Mouse (Mus musculus) liver, embryonic 13.5 days (tissue): ENCODE data around the gene Macf1. TPM values are rescaled to one million over a fixed set of nuclear protein-coding genes. Genes with fewer than 3 reads are reported as not detected.

Source experiments
- ATAC-seq: fragments of 200-750 bp; cut with Nextera tagmentation; 2 replicates; pipeline ENCODE4 v1.8.0; 2017; ENCODE audit warnings: low read depth, mild to moderate bottlenecking, moderate number of reproducible peaks, moderate library complexity
- DNase-seq: peaks from one replicate; pipeline ENCODE4 v3.0.0; 2022
- H3K27ac ChIP-seq: fragments of 300-500 bp; sonication (generic); 2 replicates; pipeline ENCODE4 v1.5.1; 2015; ENCODE audit warnings: moderate library complexity, mild to moderate bottlenecking, inconsistent platforms
- H3K27me3 ChIP-seq: fragments of 300-500 bp; sonication (generic); 2 replicates; pipeline ENCODE4 v1.6.1; 2015; ENCODE audit warnings: mild to moderate bottlenecking, inconsistent platforms
- H3K36me3 ChIP-seq: fragments of 300-500 bp; sonication (generic); 2 replicates; pipeline ENCODE4 v1.6.1; 2015; ENCODE audit warnings: mild to moderate bottlenecking, inconsistent platforms
- H3K4me1 ChIP-seq: fragments of 300-500 bp; sonication (generic); replicated peaks from 2 replicates; pipeline ENCODE4 v1.6.1; 2015; ENCODE audit warnings: inconsistent platforms
- H3K4me2 ChIP-seq: fragments of 300-500 bp; sonication (generic); 2 replicates; pipeline ENCODE4 v1.6.1; 2015; ENCODE audit warnings: inconsistent platforms, mild to moderate bottlenecking, moderate library complexity
- H3K4me3 ChIP-seq: fragments of 300-500 bp; sonication (generic); replicated peaks from 2 replicates; pipeline ENCODE4 v1.5.1; 2015; ENCODE audit warnings: mild to moderate bottlenecking, inconsistent platforms
- H3K9ac ChIP-seq: fragments of 300-500 bp; sonication (generic); 2 replicates; pipeline ENCODE4 v1.6.1; 2015; ENCODE audit warnings: mild to moderate bottlenecking, inconsistent platforms
- H3K9me3 ChIP-seq: fragments of 300-500 bp; sonication (generic); replicated peaks from 2 replicates; pipeline ENCODE4 v1.6.1; 2016; ENCODE audit warnings: inconsistent platforms
- WGBS: fragments of 180-500 bp; shearing (Covaris S2); methylation state at CpG from one replicate; pipeline ENCODE4 v1.1.7; 2015; ENCODE audit not compliant: insufficient replicate concordance; 5-methylcytosine and 5-hydroxymethylcytosine counted together
- polyA plus RNA-seq: library from polyadenylated mRNA; unstranded; fragments of >200 nt; fragmentation: Nextera tagmentation; extraction: Ambion mirVana; gene quantifications from 2 replicates; pipeline ENCODE4 v1.2.1, GENCODE M21; 2015

The Macf1 gene
- polyA plus RNA-seq, 1 experiment from 2014 or later, result 9.5 TPM

DNA sequence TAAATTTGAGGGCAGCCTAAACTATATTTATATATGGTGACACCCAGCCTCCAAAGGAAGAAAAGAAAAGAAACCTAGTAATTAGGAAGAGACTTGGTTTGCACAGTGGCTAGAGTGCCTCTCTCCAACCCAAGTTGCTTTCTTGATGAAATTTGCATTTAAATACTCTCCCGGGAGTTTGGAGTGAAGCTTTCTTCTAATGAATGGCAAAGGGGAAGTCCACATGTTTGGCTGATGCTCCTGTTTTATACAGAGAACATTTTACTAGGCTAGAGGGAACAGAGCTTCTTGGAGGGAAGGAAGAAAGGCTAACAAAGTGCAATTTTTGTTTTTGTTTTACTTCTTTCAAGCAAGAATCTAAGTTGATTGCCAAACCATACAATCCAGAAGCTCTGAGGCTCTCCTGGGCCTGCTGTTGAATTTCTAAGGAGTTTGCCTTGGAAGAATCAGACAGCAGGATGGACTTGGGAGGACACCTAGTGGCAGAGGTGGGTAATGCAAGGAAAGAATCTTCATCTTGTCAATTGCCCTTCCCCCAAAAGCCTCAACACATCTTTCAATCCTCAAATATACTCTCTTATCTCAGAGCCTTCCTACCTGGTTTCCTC lies 16.8 kb downstream of the Macf1 start:
- 44% methylated on average over 1 of the region's 1 CpGs for WGBS
- Histone ChIP-seq H3K27ac (peak overlapping the region; percentile 99), H3K36me3 (no peaks in the 10 kb centered on the region), H3K4me2 (no peak overlapping the region), H3K9me3 (no peaks in the 10 kb centered on the region), H3K27me3 (peaks cover 2% of the 10 kb centered on the region; the same call in 1 of the 2 replicates), H3K9ac (no peak overlapping the region), H3K4me1 (peaks cover 42% of the 10 kb centered on the region), H3K4me3 (no peak overlapping the region)
- ATAC-seq, result no peak
- peak; percentile 61 for DNase-seq

DNA sequence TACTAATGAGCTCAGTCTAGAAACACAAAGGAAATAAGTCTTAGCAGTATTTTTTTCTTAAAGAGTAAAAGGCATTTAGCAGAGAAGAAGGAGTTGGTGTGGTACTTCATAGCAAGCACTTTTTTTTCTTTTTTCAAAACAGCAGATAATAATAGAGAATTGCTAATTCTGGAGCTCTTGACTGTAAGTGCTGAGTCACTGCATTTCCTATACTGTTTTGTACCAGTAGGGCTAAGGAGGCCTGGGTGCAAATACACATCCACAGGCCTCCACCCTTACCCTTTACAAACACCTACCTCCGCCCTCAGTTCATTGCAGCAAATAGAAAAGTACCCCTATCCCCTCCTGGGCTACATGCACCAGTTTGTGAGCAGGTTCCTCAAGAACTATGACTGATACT lies 17.6 kb downstream of the Macf1 start:
- H3K4me2 ChIP-seq, result peak overlapping the region; percentile 4; the same call in 1 of the 2 replicates
- peaks cover 49% of the 10 kb centered on the region for H3K4me1 ChIP-seq
- no peaks in the 10 kb centered on the region for H3K36me3 ChIP-seq
- no peaks in the 10 kb centered on the region for H3K9me3 ChIP-seq
- H3K27me3 ChIP-seq, result peaks cover 6% of the 10 kb centered on the region; the same call in 1 of the 2 replicates
- DNase-seq (peak; percentile 45), ATAC-seq (no peak)
- 43% methylated on average over 1 of the region's 1 CpGs for WGBS
- no peak overlapping the region for H3K4me3 ChIP-seq
- H3K27ac ChIP-seq, result peak overlapping the region; percentile 99
- no peak overlapping the region for H3K9ac ChIP-seq

DNA sequence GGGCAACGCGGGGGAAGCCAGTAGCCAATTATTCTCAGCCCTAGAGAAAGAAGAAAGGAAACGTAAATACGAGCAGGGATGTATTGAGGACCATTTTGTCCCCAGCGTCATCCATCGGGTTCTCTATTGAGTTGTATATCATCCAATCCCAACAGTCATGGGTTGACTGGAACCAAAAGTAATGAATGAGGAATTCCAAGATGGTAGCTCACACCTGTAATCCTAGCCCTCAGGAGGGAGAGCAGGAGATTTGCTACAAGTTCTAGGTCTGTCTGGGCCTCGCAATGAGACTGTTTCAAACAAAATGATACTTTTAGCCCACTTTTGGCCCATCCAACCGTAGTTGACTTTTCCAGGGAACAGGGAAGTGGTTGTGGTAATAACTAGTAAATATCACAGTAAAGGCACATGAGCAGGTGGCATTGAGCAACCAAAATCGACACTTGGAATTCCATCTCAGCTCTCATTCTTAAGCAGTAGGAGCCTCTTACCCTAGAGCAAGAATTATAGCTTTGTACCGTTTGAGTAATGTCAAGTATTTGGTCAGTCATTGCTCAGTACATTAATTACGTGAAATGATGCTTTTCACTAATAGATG lies 18.4 kb downstream of the Macf1 start:
- H3K27me3 ChIP-seq, result peaks cover 6% of the 10 kb centered on the region; the same call in 1 of the 2 replicates
- H3K4me2 ChIP-seq, result peak overlapping the region; percentile 99
- H3K4me3 ChIP-seq, result peak overlapping the region; percentile 94
- DNase-seq (no peak), ATAC-seq (no peak)
- peak overlapping the region; percentile 99 for H3K27ac ChIP-seq
- 51% methylated on average over 11 of the region's 11 CpGs for WGBS
- no peaks in the 10 kb centered on the region for H3K36me3 ChIP-seq
- H3K9me3 ChIP-seq, result no peaks in the 10 kb centered on the region
- peak overlapping the region; percentile 95 for H3K9ac ChIP-seq
- H3K4me1 ChIP-seq, result peaks cover 56% of the 10 kb centered on the region

- Histone ChIP-seq H3K4me1 (peaks cover 61% of the 10 kb centered on the region), H3K4me3 (peak overlapping the region; percentile 94), H3K4me2 (peak overlapping the region; percentile 99), H3K9ac (peak overlapping the region; percentile 95), H3K27me3 (peaks cover 6% of the 10 kb centered on the region; the same call in 1 of the 2 replicates), H3K27ac (peak overlapping the region; percentile 99), H3K9me3 (no peaks in the 10 kb centered on the region), H3K36me3 (no peaks in the 10 kb centered on the region)
- 2% methylated on average over 58 of the region's 58 CpGs for WGBS
- ATAC-seq (peak; percentile 18; the same call in 1 of the 2 replicates), DNase-seq (peak; percentile 39)
Measured at GRCm38 (mm10) chr4:123664951-123665661, 19.1 kb downstream of the Macf1 start.

DNA sequence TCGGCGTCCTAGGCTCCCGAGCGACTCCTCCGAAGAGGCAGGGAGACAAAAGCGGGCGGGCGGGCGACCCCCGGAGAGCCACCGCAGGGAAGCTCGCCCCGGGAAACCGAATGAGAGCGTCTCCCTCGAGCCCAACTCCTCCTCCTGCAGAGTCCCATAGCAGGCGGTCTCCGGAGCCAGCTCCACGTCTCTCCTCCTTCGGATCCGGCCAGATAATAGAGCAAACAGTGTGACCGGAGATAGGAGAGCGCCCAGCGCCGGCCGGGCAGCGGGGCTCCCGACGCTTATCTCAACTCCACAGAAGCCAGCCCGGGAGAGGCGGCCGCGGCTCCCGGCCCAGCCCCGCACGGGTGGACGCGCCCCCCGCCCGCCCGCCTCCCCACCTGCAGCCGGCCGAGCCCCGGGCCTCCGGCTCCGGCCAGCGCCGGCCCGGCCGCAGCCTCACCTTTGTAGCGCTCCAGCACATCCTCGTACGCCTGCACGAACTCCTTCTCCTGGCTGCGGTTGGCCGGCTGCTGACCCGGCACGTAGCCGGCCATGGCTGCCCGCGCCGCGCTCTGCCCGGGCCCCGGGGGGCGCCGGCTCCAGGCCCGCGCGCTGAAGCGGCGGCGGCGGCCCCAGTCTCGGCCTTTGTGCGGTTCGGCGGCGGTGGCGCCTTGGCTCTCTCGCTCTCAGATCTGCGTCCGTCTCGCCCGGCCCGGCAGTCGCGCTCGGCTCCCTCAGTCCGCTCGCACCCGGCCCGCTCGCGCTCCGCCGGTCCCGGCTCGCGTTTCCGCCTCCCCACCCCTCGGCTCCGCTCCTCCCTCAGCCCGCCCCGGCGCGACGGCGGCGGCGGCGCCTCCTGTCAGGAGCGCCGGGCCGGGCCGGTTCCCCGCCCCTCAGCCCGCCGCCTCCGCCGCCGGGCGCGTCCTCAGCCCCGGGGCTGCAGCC lies 19.9 kb downstream of the Macf1 start:
- peak overlapping the region; percentile 99 for H3K27ac ChIP-seq
- under 1% methylated on average over 113 of the region's 125 CpGs for WGBS

GRCm38 (mm10) chr4:123663688-123663965 lies 20.5 kb downstream of the Macf1 start:
- peaks cover 70% of the 10 kb centered on the region for H3K4me1 ChIP-seq
- peak overlapping the region; percentile 95 for H3K9ac ChIP-seq
- ATAC-seq, result no peak
- peak overlapping the region; percentile 94 for H3K4me3 ChIP-seq
- peak overlapping the region; percentile 99 for H3K4me2 ChIP-seq
- peak overlapping the region; percentile 99 for H3K27ac ChIP-seq
- H3K27me3 ChIP-seq, result peaks cover 6% of the 10 kb centered on the region; the same call in 1 of the 2 replicates
- DNase-seq, result peak; percentile 26
- 0% methylated on average over 12 of the region's 12 CpGs for WGBS
- no peaks in the 10 kb centered on the region for H3K9me3 ChIP-seq
- H3K36me3 ChIP-seq, result no peaks in the 10 kb centered on the region

More for the DNA sequence above, 19.9 kb downstream of the Macf1 start:
- H3K4me3 ChIP-seq, result peak overlapping the region; percentile 94
- H3K36me3 ChIP-seq, result no peaks in the 10 kb centered on the region
- H3K4me1 ChIP-seq, result peaks cover 65% of the 10 kb centered on the region
- DNase-seq (peak; percentile 83), ATAC-seq (peak; percentile 88)
- H3K4me2 ChIP-seq, result peak overlapping the region; percentile 99
- peaks cover 6% of the 10 kb centered on the region; the same call in 1 of the 2 replicates for H3K27me3 ChIP-seq
- H3K9ac ChIP-seq, result peak overlapping the region; percentile 95
- no peaks in the 10 kb centered on the region for H3K9me3 ChIP-seq

DNA sequence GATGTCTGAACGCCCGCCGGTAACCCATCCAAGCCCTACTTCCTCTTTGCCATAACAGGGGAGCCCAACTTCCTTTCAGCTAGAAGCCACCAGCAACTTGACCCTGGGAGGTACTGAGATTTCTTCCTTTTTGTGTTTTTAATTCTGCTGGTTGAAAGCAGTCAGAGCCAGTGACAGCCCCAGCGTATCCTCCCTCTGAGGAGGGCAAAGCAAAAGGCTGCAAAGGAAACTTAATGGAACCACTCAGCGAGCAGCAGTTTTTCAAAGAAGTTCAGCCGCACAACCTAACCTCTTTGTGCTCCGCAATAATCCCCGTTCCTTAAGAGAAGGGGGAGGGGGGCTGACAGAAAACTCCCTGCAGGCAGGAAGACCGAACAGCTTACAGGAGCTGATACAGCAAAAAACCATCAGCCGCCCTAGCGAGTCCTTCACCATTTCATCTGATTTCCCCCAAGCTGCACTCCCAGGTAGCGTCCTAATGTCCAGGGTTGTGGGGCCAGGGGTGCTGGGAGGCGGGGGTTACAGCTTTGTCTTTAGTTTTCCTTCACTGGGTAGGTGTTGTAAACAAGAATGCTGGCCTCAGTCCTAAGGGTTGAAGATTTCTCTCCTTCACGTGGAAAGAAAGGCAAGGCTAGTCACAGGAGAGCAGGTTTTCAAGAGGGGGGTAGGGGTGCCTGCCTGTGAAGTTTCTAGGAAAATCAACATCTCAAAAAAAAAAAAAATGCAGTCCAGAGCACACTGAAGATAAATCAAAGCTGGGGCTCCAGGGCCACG lies 21.1 kb downstream of the Macf1 start:
- Histone ChIP-seq H3K27ac (peak overlapping the region; percentile 99), H3K4me3 (peak overlapping the region; percentile 94), H3K4me2 (peak overlapping the region; percentile 99), H3K9ac (peak overlapping the region; percentile 95), H3K27me3 (peaks cover 6% of the 10 kb centered on the region; the same call in 1 of the 2 replicates), H3K4me1 (peaks cover 71% of the 10 kb centered on the region), H3K9me3 (no peaks in the 10 kb centered on the region), H3K36me3 (no peaks in the 10 kb centered on the region)
- peak; percentile 29 for DNase-seq
- WGBS, result 5% methylated on average over 15 of the region's 15 CpGs
- no peak for ATAC-seq

GRCm38 (mm10) chr4:123658175-123658574 lies 26.0 kb downstream of the Macf1 start:
- Histone ChIP-seq H3K4me2 (no peak overlapping the region), H3K27ac (no peak overlapping the region), H3K4me1 (peaks cover 77% of the 10 kb centered on the region), H3K27me3 (peaks cover 6% of the 10 kb centered on the region; the same call in 1 of the 2 replicates), H3K36me3 (no peaks in the 10 kb centered on the region), H3K9me3 (no peaks in the 10 kb centered on the region), H3K9ac (no peak overlapping the region), H3K4me3 (no peak overlapping the region)
- ATAC-seq, result no peak
- no peak for DNase-seq
- WGBS, result 67% methylated on average over 1 of the region's 1 CpGs

- H3K4me3 ChIP-seq, result no peak overlapping the region
- H3K4me2 ChIP-seq, result no peak overlapping the region
- 15% methylated on average over 5 of the region's 5 CpGs for WGBS
- H3K4me1 ChIP-seq, result peaks cover 59% of the 10 kb centered on the region
- DNase-seq, result peak; percentile 34
- H3K36me3 ChIP-seq, result no peaks in the 10 kb centered on the region
- peak; percentile 88 for ATAC-seq
- no peak overlapping the region for H3K9ac ChIP-seq
- no peak overlapping the region for H3K27ac ChIP-seq
- H3K9me3 ChIP-seq, result no peaks in the 10 kb centered on the region
- H3K27me3 ChIP-seq, result no peaks in the 10 kb centered on the region
Measured at GRCm38 (mm10) chr4:123655245-123655644, 28.9 kb downstream of the Macf1 start.

DNA sequence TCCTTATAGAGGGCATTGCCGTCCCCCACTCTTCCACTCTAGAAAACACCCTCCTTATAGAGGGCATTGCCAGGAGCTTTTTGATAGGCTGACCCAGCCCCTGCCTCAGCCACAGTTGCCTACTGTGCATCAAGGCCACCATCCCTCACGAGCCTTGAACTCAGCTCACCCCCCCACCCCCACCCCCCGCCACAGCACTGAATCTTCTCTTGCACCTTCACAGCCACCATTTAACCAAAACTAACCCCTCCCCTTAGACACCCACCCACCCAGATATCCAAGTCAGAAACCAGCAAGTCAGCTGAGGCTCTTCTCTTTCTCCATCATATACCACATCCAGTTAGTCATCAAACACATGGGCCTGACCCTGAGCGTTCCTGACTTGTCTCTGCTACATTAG lies 29.6 kb downstream of the Macf1 start:
- Histone ChIP-seq H3K36me3 (no peaks in the 10 kb centered on the region), H3K9ac (no peak overlapping the region), H3K4me3 (no peak overlapping the region), H3K27me3 (no peaks in the 10 kb centered on the region), H3K27ac (no peak overlapping the region), H3K4me1 (peaks cover 56% of the 10 kb centered on the region), H3K9me3 (no peaks in the 10 kb centered on the region), H3K4me2 (no peak overlapping the region)
- no peak for ATAC-seq
- WGBS, result 82% methylated on average over 4 of the region's 4 CpGs
- DNase-seq, result no peak
